Mouse (Mus musculus): ENCODE measurements at regions not wholly inside any gene's neighbourhood (a gene's known extent, or its start where the extent isn't known, plus 50 kb on each side); places are given as distances from the start of the nearest gene placed in this dataset.

- Histone ChIP-seq H3K27ac (ENCODE audit: low read length) (no peak overlapping the region), H3K36me3 (ENCODE audit: control insufficient read depth, insufficient read depth, low read length) (no peaks in the 10 kb centered on the region), H3K27me3 (ENCODE audit: control insufficient read depth, insufficient read depth, low read length) (no peaks in the 10 kb centered on the region), H3K4me2 (ENCODE audit: low read depth, low read length) (no peak overlapping the region), H3K4me1 (ENCODE audit: control insufficient read depth, insufficient read depth, low read length) (0 out of 2 replicates have a peak, but pooled peaks cover 6% of the 10 kb centered on the region), H3K9ac (ENCODE audit: low read length) (no peak overlapping the region), H3K4me3 (replicated peaks; ENCODE audit: low read length) (no peak overlapping the region), H3K9me3 (replicated peaks; ENCODE audit: control insufficient read depth, low read length) (no peaks in the 10 kb centered on the region)
- no peak for ATAC-seq (ENCODE audit: insufficient read depth, low FRiP score)
- WGBS, result 64% methylated on average over 11 of the region's 11 CpGs
Observed at GRCm38 (mm10) chr3:41462953-41463644, 92.4 kb upstream of the Jade1 start.

- Histone ChIP-seq H3K9ac (ENCODE audit: low read length) (no peak overlapping the region), H3K9me3 (replicated peaks; ENCODE audit: control insufficient read depth, low read length) (no peaks in the 10 kb centered on the region), H3K4me2 (ENCODE audit: low read depth, low read length) (no peak overlapping the region), H3K4me1 (ENCODE audit: control insufficient read depth, insufficient read depth, low read length) (0 out of 2 replicates have a peak, but pooled peaks cover 6% of the 10 kb centered on the region), H3K27ac (ENCODE audit: low read length) (no peak overlapping the region), H3K36me3 (ENCODE audit: control insufficient read depth, insufficient read depth, low read length) (no peaks in the 10 kb centered on the region), H3K27me3 (ENCODE audit: control insufficient read depth, insufficient read depth, low read length) (no peaks in the 10 kb centered on the region), H3K4me3 (replicated peaks; ENCODE audit: low read length) (no peak overlapping the region)
- no peak for ATAC-seq (ENCODE audit: insufficient read depth, low FRiP score)
- 85% methylated on average over 4 of the region's 4 CpGs for WGBS
Observed at GRCm38 (mm10) chr3:41460131-41460530, 95.4 kb upstream of the Jade1 start.

- Histone ChIP-seq H3K27me3 (ENCODE audit: control insufficient read depth, insufficient read depth, low read length) (no peaks in the 10 kb centered on the region), H3K4me3 (replicated peaks; ENCODE audit: low read length) (no peak overlapping the region), H3K4me1 (ENCODE audit: control insufficient read depth, insufficient read depth, low read length) (0 out of 2 replicates have a peak, but pooled peaks cover 3% of the 10 kb centered on the region), H3K36me3 (ENCODE audit: control insufficient read depth, insufficient read depth, low read length) (no peaks in the 10 kb centered on the region), H3K9me3 (replicated peaks; ENCODE audit: control insufficient read depth, low read length) (no peaks in the 10 kb centered on the region), H3K9ac (ENCODE audit: low read length) (no peak overlapping the region), H3K4me2 (ENCODE audit: low read depth, low read length) (no peak overlapping the region), H3K27ac (ENCODE audit: low read length) (no peak overlapping the region)
- WGBS, result 90% methylated on average over 6 of the region's 6 CpGs
- ATAC-seq (ENCODE audit: insufficient read depth, low FRiP score), result no peak
Observed at GRCm38 (mm10) chr3:41458156-41458555, 97.4 kb upstream of the Jade1 start.

- H3K36me3 ChIP-seq (ENCODE audit: control insufficient read depth, insufficient read depth, low read length), result no peaks in the 10 kb centered on the region
- ATAC-seq (ENCODE audit: insufficient read depth, low FRiP score), result no peak
- H3K4me2 ChIP-seq (ENCODE audit: low read depth, low read length), result no peak overlapping the region
- H3K4me3 ChIP-seq (replicated peaks; ENCODE audit: low read length), result no peak overlapping the region
- H3K9ac ChIP-seq (ENCODE audit: low read length), result no peak overlapping the region
- no peaks in the 10 kb centered on the region for H3K27me3 ChIP-seq (ENCODE audit: control insufficient read depth, insufficient read depth, low read length)
- H3K9me3 ChIP-seq (replicated peaks; ENCODE audit: control insufficient read depth, low read length), result no peaks in the 10 kb centered on the region
- no peaks in the 10 kb centered on the region for H3K4me1 ChIP-seq (ENCODE audit: control insufficient read depth, insufficient read depth, low read length)
- 79% methylated on average over 3 of the region's 3 CpGs for WGBS
- no peak overlapping the region for H3K27ac ChIP-seq (ENCODE audit: low read length)
Observed at GRCm38 (mm10) chr3:41453525-41453924, 102.0 kb upstream of the Jade1 start.

GRCm38 (mm10) chr3:41452716-41453090 lies 102.8 kb upstream of the Jade1 start:
- Histone ChIP-seq H3K36me3 (ENCODE audit: control insufficient read depth, insufficient read depth, low read length) (no peaks in the 10 kb centered on the region), H3K4me1 (ENCODE audit: control insufficient read depth, insufficient read depth, low read length) (no peaks in the 10 kb centered on the region), H3K9ac (ENCODE audit: low read length) (no peak overlapping the region), H3K4me2 (ENCODE audit: low read depth, low read length) (no peak overlapping the region), H3K9me3 (replicated peaks; ENCODE audit: control insufficient read depth, low read length) (no peaks in the 10 kb centered on the region), H3K4me3 (replicated peaks; ENCODE audit: low read length) (no peak overlapping the region), H3K27me3 (ENCODE audit: control insufficient read depth, insufficient read depth, low read length) (no peaks in the 10 kb centered on the region), H3K27ac (ENCODE audit: low read length) (no peak overlapping the region)
- 38% methylated on average over 3 of the region's 3 CpGs for WGBS
- ATAC-seq (ENCODE audit: insufficient read depth, low FRiP score), result no peak

GRCm38 (mm10) chr3:41452020-41452715 lies 103.4 kb upstream of the Jade1 start:
- ATAC-seq (ENCODE audit: insufficient read depth, low FRiP score), result peak; percentile 86; the same call in 1 of the 2 replicates
- no peak overlapping the region for H3K27ac ChIP-seq (ENCODE audit: low read length)
- no peaks in the 10 kb centered on the region for H3K4me1 ChIP-seq (ENCODE audit: control insufficient read depth, insufficient read depth, low read length)
- H3K4me3 ChIP-seq (replicated peaks; ENCODE audit: low read length), result no peak overlapping the region
- no peaks in the 10 kb centered on the region for H3K9me3 ChIP-seq (replicated peaks; ENCODE audit: control insufficient read depth, low read length)
- WGBS, result 61% methylated on average over 3 of the region's 3 CpGs
- no peaks in the 10 kb centered on the region for H3K27me3 ChIP-seq (ENCODE audit: control insufficient read depth, insufficient read depth, low read length)
- H3K9ac ChIP-seq (ENCODE audit: low read length), result no peak overlapping the region
- no peak overlapping the region for H3K4me2 ChIP-seq (ENCODE audit: low read depth, low read length)
- H3K36me3 ChIP-seq (ENCODE audit: control insufficient read depth, insufficient read depth, low read length), result no peaks in the 10 kb centered on the region

- H3K4me3 ChIP-seq (replicated peaks; ENCODE audit: low read length), result no peak overlapping the region
- H3K4me1 ChIP-seq (ENCODE audit: control insufficient read depth, insufficient read depth, low read length), result no peaks in the 10 kb centered on the region
- H3K4me2 ChIP-seq (ENCODE audit: low read depth, low read length), result no peak overlapping the region
- H3K9ac ChIP-seq (ENCODE audit: low read length), result no peak overlapping the region
- no peaks in the 10 kb centered on the region for H3K9me3 ChIP-seq (replicated peaks; ENCODE audit: control insufficient read depth, low read length)
- H3K27me3 ChIP-seq (ENCODE audit: control insufficient read depth, insufficient read depth, low read length), result no peaks in the 10 kb centered on the region
- no peaks in the 10 kb centered on the region for H3K36me3 ChIP-seq (ENCODE audit: control insufficient read depth, insufficient read depth, low read length)
- WGBS, result 61% methylated on average over 1 of the region's 1 CpGs
- no peak overlapping the region for H3K27ac ChIP-seq (ENCODE audit: low read length)
- ATAC-seq (ENCODE audit: insufficient read depth, low FRiP score), result no peak
Observed at GRCm38 (mm10) chr3:41450696-41451095, 104.8 kb upstream of the Jade1 start.

GRCm38 (mm10) chr3:41444243-41444753 lies 111.2 kb upstream of the Jade1 start:
- no peak overlapping the region for H3K4me2 ChIP-seq (ENCODE audit: low read depth, low read length)
- no peaks in the 10 kb centered on the region for H3K27me3 ChIP-seq (ENCODE audit: control insufficient read depth, insufficient read depth, low read length)
- no peak for ATAC-seq (ENCODE audit: insufficient read depth, low FRiP score)
- no peaks in the 10 kb centered on the region for H3K9me3 ChIP-seq (replicated peaks; ENCODE audit: control insufficient read depth, low read length)
- no peak overlapping the region for H3K27ac ChIP-seq (ENCODE audit: low read length)
- no peaks in the 10 kb centered on the region for H3K4me1 ChIP-seq (ENCODE audit: control insufficient read depth, insufficient read depth, low read length)
- no peaks in the 10 kb centered on the region for H3K36me3 ChIP-seq (ENCODE audit: control insufficient read depth, insufficient read depth, low read length)
- no peak overlapping the region for H3K9ac ChIP-seq (ENCODE audit: low read length)
- 89% methylated on average over 9 of the region's 9 CpGs for WGBS
- no peak overlapping the region for H3K4me3 ChIP-seq (replicated peaks; ENCODE audit: low read length)

GRCm38 (mm10) chr3:41436238-41436637 lies 119.3 kb upstream of the Jade1 start:
- ATAC-seq (ENCODE audit: insufficient read depth, low FRiP score), result no peak
- no peak overlapping the region for H3K4me2 ChIP-seq (ENCODE audit: low read depth, low read length)
- H3K4me1 ChIP-seq (ENCODE audit: control insufficient read depth, insufficient read depth, low read length), result no peaks in the 10 kb centered on the region
- H3K9me3 ChIP-seq (replicated peaks; ENCODE audit: control insufficient read depth, low read length), result no peaks in the 10 kb centered on the region
- H3K27me3 ChIP-seq (ENCODE audit: control insufficient read depth, insufficient read depth, low read length), result no peaks in the 10 kb centered on the region
- H3K36me3 ChIP-seq (ENCODE audit: control insufficient read depth, insufficient read depth, low read length), result no peaks in the 10 kb centered on the region
- H3K27ac ChIP-seq (ENCODE audit: low read length), result no peak overlapping the region
- H3K9ac ChIP-seq (ENCODE audit: low read length), result no peak overlapping the region
- 79% methylated on average over 8 of the region's 8 CpGs for WGBS
- no peak overlapping the region for H3K4me3 ChIP-seq (replicated peaks; ENCODE audit: low read length)
